Mouse (Mus musculus): Measurements from ENCODE around the gene Yod1. TPM values are rescaled to one million over a fixed set of nuclear protein-coding genes. Genes with fewer than 3 reads are reported as not detected.
A peak's percentile ranks its signal among the peaks of the same experiment; 100 is the strongest.

The Yod1 gene
- polyA plus RNA-seq, 1 experiment = 1.5 TPM

- Histone ChIP-seq H3K27me3 (ENCODE audit: control insufficient read depth, insufficient read depth, low read length) (no peaks in the 10 kb centered on the region), H3K4me3 (ENCODE audit: low read depth, low read length) (no peak overlapping the region), H3K27ac (ENCODE audit: insufficient read depth, low read depth, low read length) (peak overlapping the region; percentile 70), H3K36me3 (ENCODE audit: control insufficient read depth, insufficient read depth, low read length) (peaks cover 61% of the 10 kb centered on the region), H3K4me1 (ENCODE audit: control insufficient read depth, insufficient read depth, insufficient read length, low read length) (peaks cover 46% of the 10 kb centered on the region)
- TF ChIP-seq POLR2A (IDR thresholded peaks at IDR 0.05; ENCODE audit: low read depth, low read length) (no peak), CTCF (IDR thresholded peaks at IDR 0.05; ENCODE audit: extremely low read depth, insufficient read length, insufficient replicate concordance, low read depth, low read length) (no peak)
- 24% methylated on average over 3 of the region's 3 CpGs for WGBS
These were observed 22.5 kb downstream of the Yod1 start for GRCm38 (mm10) chr1:130739636-130740035.

GRCm38 (mm10) chr1:130740227-130740648, 23.1 kb downstream of the Yod1 start:
- peak overlapping the region; percentile 58 for H3K27ac ChIP-seq (ENCODE audit: insufficient read depth, low read depth, low read length)
- H3K27me3 ChIP-seq (ENCODE audit: control insufficient read depth, insufficient read depth, low read length) = no peaks in the 10 kb centered on the region
- TF ChIP-seq CTCF (IDR thresholded peaks at IDR 0.05; ENCODE audit: extremely low read depth, insufficient read length, insufficient replicate concordance, low read depth, low read length) (no peak), POLR2A (IDR thresholded peaks at IDR 0.05; ENCODE audit: low read depth, low read length) (no peak)
- 35% methylated on average over 4 of the region's 4 CpGs for WGBS
- peaks cover 45% of the 10 kb centered on the region for H3K4me1 ChIP-seq (ENCODE audit: control insufficient read depth, insufficient read depth, insufficient read length, low read length)
- peaks cover 64% of the 10 kb centered on the region for H3K36me3 ChIP-seq (ENCODE audit: control insufficient read depth, insufficient read depth, low read length)
- no peak overlapping the region for H3K4me3 ChIP-seq (ENCODE audit: low read depth, low read length)

GRCm38 (mm10) chr1:130740781-130741720, 23.9 kb downstream of the Yod1 start:
- Histone ChIP-seq H3K27me3 (ENCODE audit: control insufficient read depth, insufficient read depth, low read length) (no peaks in the 10 kb centered on the region), H3K27ac (ENCODE audit: insufficient read depth, low read depth, low read length) (peak overlapping the region; percentile 58), H3K4me3 (ENCODE audit: low read depth, low read length) (no peak overlapping the region), H3K36me3 (ENCODE audit: control insufficient read depth, insufficient read depth, low read length) (peaks cover 61% of the 10 kb centered on the region), H3K4me1 (ENCODE audit: control insufficient read depth, insufficient read depth, insufficient read length, low read length) (peaks cover 38% of the 10 kb centered on the region)
- 33% methylated on average over 15 of the region's 15 CpGs for WGBS
- TF ChIP-seq CTCF (IDR thresholded peaks at IDR 0.05; ENCODE audit: extremely low read depth, insufficient read length, insufficient replicate concordance, low read depth, low read length) = no peak
- no peak for TF ChIP-seq POLR2A (IDR thresholded peaks at IDR 0.05; ENCODE audit: low read depth, low read length)

- TF ChIP-seq CTCF (IDR thresholded peaks at IDR 0.05; ENCODE audit: extremely low read depth, insufficient read length, insufficient replicate concordance, low read depth, low read length) (no peak), POLR2A (IDR thresholded peaks at IDR 0.05; ENCODE audit: low read depth, low read length) (no peak)
- peaks cover 59% of the 10 kb centered on the region for H3K36me3 ChIP-seq (ENCODE audit: control insufficient read depth, insufficient read depth, low read length)
- 95% methylated on average over 7 of the region's 7 CpGs for WGBS
- H3K27ac ChIP-seq (ENCODE audit: insufficient read depth, low read depth, low read length) = no peak overlapping the region
- H3K27me3 ChIP-seq (ENCODE audit: control insufficient read depth, insufficient read depth, low read length) = no peaks in the 10 kb centered on the region
- no peak overlapping the region for H3K4me3 ChIP-seq (ENCODE audit: low read depth, low read length)
- H3K4me1 ChIP-seq (ENCODE audit: control insufficient read depth, insufficient read depth, insufficient read length, low read length) = peaks cover 36% of the 10 kb centered on the region
These were observed 25.1 kb downstream of the Yod1 start for GRCm38 (mm10) chr1:130742201-130742600.

GRCm38 (mm10) chr1:130743775-130744174, 26.6 kb downstream of the Yod1 start:
- WGBS = 18% methylated on average over 1 of the region's 1 CpGs
- TF ChIP-seq POLR2A (IDR thresholded peaks at IDR 0.05; ENCODE audit: low read depth, low read length) (no peak), CTCF (IDR thresholded peaks at IDR 0.05; ENCODE audit: extremely low read depth, insufficient read length, insufficient replicate concordance, low read depth, low read length) (no peak)
- Histone ChIP-seq H3K36me3 (ENCODE audit: control insufficient read depth, insufficient read depth, low read length) (peaks cover 50% of the 10 kb centered on the region), H3K27me3 (ENCODE audit: control insufficient read depth, insufficient read depth, low read length) (no peaks in the 10 kb centered on the region), H3K27ac (ENCODE audit: insufficient read depth, low read depth, low read length) (no peak overlapping the region), H3K4me3 (ENCODE audit: low read depth, low read length) (no peak overlapping the region), H3K4me1 (ENCODE audit: control insufficient read depth, insufficient read depth, insufficient read length, low read length) (peaks cover 26% of the 10 kb centered on the region)

- no peaks in the 10 kb centered on the region for H3K27me3 ChIP-seq (ENCODE audit: control insufficient read depth, insufficient read depth, low read length)
- H3K4me1 ChIP-seq (ENCODE audit: control insufficient read depth, insufficient read depth, insufficient read length, low read length) = peaks cover 26% of the 10 kb centered on the region
- no peak overlapping the region for H3K4me3 ChIP-seq (ENCODE audit: low read depth, low read length)
- TF ChIP-seq POLR2A (IDR thresholded peaks at IDR 0.05; ENCODE audit: low read depth, low read length) (no peak), CTCF (IDR thresholded peaks at IDR 0.05; ENCODE audit: extremely low read depth, insufficient read length, insufficient replicate concordance, low read depth, low read length) (no peak)
- no peak overlapping the region for H3K27ac ChIP-seq (ENCODE audit: insufficient read depth, low read depth, low read length)
- 53% methylated on average over 2 of the region's 2 CpGs for WGBS
- H3K36me3 ChIP-seq (ENCODE audit: control insufficient read depth, insufficient read depth, low read length) = peaks cover 50% of the 10 kb centered on the region
These were observed 27.1 kb downstream of the Yod1 start for GRCm38 (mm10) chr1:130744217-130744616.

GRCm38 (mm10) chr1:130744961-130745360, 27.8 kb downstream of the Yod1 start:
- Histone ChIP-seq H3K27me3 (ENCODE audit: control insufficient read depth, insufficient read depth, low read length) (no peaks in the 10 kb centered on the region), H3K4me1 (ENCODE audit: control insufficient read depth, insufficient read depth, insufficient read length, low read length) (peaks cover 24% of the 10 kb centered on the region), H3K36me3 (ENCODE audit: control insufficient read depth, insufficient read depth, low read length) (peaks cover 49% of the 10 kb centered on the region), H3K4me3 (ENCODE audit: low read depth, low read length) (no peak overlapping the region), H3K27ac (ENCODE audit: insufficient read depth, low read depth, low read length) (no peak overlapping the region)
- 90% methylated on average over 5 of the region's 5 CpGs for WGBS
- no peak for TF ChIP-seq CTCF (IDR thresholded peaks at IDR 0.05; ENCODE audit: extremely low read depth, insufficient read length, insufficient replicate concordance, low read depth, low read length)
- TF ChIP-seq POLR2A (IDR thresholded peaks at IDR 0.05; ENCODE audit: low read depth, low read length) = no peak
